Mouse (Mus musculus): ENCODE measurements around the gene Rnf111. TPM values are rescaled to one million over a fixed set of nuclear protein-coding genes. Genes with fewer than 3 reads are reported as not detected.
A peak's percentile ranks its signal among the peaks of the same experiment; 100 is the strongest.
"Not testable (repeated sequence)": the region's sequence is repeated elsewhere in the genome, so short reads cannot be mapped to it uniquely, and the experiment has no call there.

The Rnf111 gene
- 27.7 and 29.2 TPM in 2 replicates for polyA plus RNA-seq (2016; fragmentation: Nextera tagmentation; extraction: Ambion mirVana)

- peak; percentile 94 for DNase-seq (ENCODE audit: extremely low spot score, low spot score)
- Histone ChIP-seq H3K27ac (peak within 1 kb of the TSS; percentile 99), H3K36me3 (replicated peaks) (peaks cover 20% of the 10 kb centered on the region), H3K9me3 (no peaks in the 10 kb centered on the region), H3K4me1 (peaks cover 15% of the 10 kb centered on the region), H3K4me3 (peak within 1 kb of the TSS; percentile 98), H3K27me3 (ENCODE audit: poor library complexity, severe bottlenecking) (no peaks in the 10 kb centered on the region)
- WGBS: under 1% methylated on average over 45 of the region's 45 CpGs
Observed at GRCm38 (mm10) chr9:70503626-70504041, at the start of gene Rnf111. Rnf111 (minus strand) TSS chr9:70503725.

GRCm38 (mm10) chr9:70552233-70552632, 48.7 kb upstream of the Rnf111 start:
- H3K27ac ChIP-seq; H3K4me3 ChIP-seq; H3K27me3 ChIP-seq (ENCODE audit: poor library complexity, severe bottlenecking); DNase-seq (ENCODE audit: extremely low spot score, low spot score); H3K4me1 ChIP-seq: not testable (repeated sequence)
- 92% methylated on average over 2 of the region's 2 CpGs for WGBS
- peaks cover 16% of the 10 kb centered on the region for H3K9me3 ChIP-seq
- peaks cover 80% of the 10 kb centered on the region for H3K36me3 ChIP-seq (replicated peaks)

- H3K4me3 ChIP-seq: no peak overlapping the region
- H3K4me1 ChIP-seq: peaks cover 7% of the 10 kb centered on the region; the same call in 1 of the 2 replicates
- peaks cover 16% of the 10 kb centered on the region for H3K9me3 ChIP-seq
- H3K36me3 ChIP-seq (replicated peaks): peaks cover 75% of the 10 kb centered on the region
- no peak for DNase-seq (ENCODE audit: extremely low spot score, low spot score)
- H3K27ac ChIP-seq: no peak overlapping the region
- WGBS: 96% methylated on average over 1 of the region's 1 CpGs
- H3K27me3 ChIP-seq (ENCODE audit: poor library complexity, severe bottlenecking): no peaks in the 10 kb centered on the region
Observed at GRCm38 (mm10) chr9:70551524-70551923, 48.0 kb upstream of the Rnf111 start.

- peaks cover 59% of the 10 kb centered on the region for H3K36me3 ChIP-seq (replicated peaks)
- WGBS: 89% methylated on average over 4 of the region's 4 CpGs
- H3K27me3 ChIP-seq (ENCODE audit: poor library complexity, severe bottlenecking): no peaks in the 10 kb centered on the region
- H3K9me3 ChIP-seq: peaks cover 10% of the 10 kb centered on the region
- H3K27ac ChIP-seq: no peak overlapping the region
- DNase-seq (ENCODE audit: extremely low spot score, low spot score): no peak
- peaks cover 13% of the 10 kb centered on the region for H3K4me1 ChIP-seq
- no peak overlapping the region for H3K4me3 ChIP-seq
Observed at GRCm38 (mm10) chr9:70548304-70548703, 44.8 kb upstream of the Rnf111 start.

- not testable (repeated sequence) for DNase-seq (ENCODE audit: extremely low spot score, low spot score); H3K27ac ChIP-seq; H3K4me3 ChIP-seq; H3K9me3 ChIP-seq; H3K27me3 ChIP-seq (ENCODE audit: poor library complexity, severe bottlenecking)
- 90% methylated on average over 2 of the region's 3 CpGs for WGBS
- Histone ChIP-seq H3K4me1 (peaks cover 18% of the 10 kb centered on the region), H3K36me3 (replicated peaks) (peaks cover 42% of the 10 kb centered on the region)
Observed at GRCm38 (mm10) chr9:70546576-70546975, 43.1 kb upstream of the Rnf111 start.

- H3K4me3 ChIP-seq: no peak overlapping the region
- 85% methylated on average over 1 of the region's 1 CpGs for WGBS
Observed at GRCm38 (mm10) chr9:70544831-70545230, 41.3 kb upstream of the Rnf111 start.

GRCm38 (mm10) chr9:70543985-70544384, 40.5 kb upstream of the Rnf111 start:
- no peak for DNase-seq (ENCODE audit: extremely low spot score, low spot score)
- no peaks in the 10 kb centered on the region for H3K27me3 ChIP-seq (ENCODE audit: poor library complexity, severe bottlenecking)
- peaks cover 21% of the 10 kb centered on the region for H3K4me1 ChIP-seq
- no peaks in the 10 kb centered on the region for H3K9me3 ChIP-seq
- H3K36me3 ChIP-seq (replicated peaks): peaks cover 25% of the 10 kb centered on the region
- no peak overlapping the region for H3K27ac ChIP-seq
- peak overlapping the region; percentile 89 for H3K4me3 ChIP-seq
- 74% methylated on average over 5 of the region's 5 CpGs for WGBS

More at GRCm38 (mm10) chr9:70544831-70545230, 41.3 kb upstream of the Rnf111 start:
- no peaks in the 10 kb centered on the region for H3K9me3 ChIP-seq
- H3K4me1 ChIP-seq: peaks cover 21% of the 10 kb centered on the region
- DNase-seq (ENCODE audit: extremely low spot score, low spot score): no peak
- no peak overlapping the region for H3K27ac ChIP-seq
- peaks cover 31% of the 10 kb centered on the region for H3K36me3 ChIP-seq (replicated peaks)
- no peaks in the 10 kb centered on the region for H3K27me3 ChIP-seq (ENCODE audit: poor library complexity, severe bottlenecking)

- Histone ChIP-seq H3K36me3 (replicated peaks) (peaks cover 18% of the 10 kb centered on the region), H3K27me3 (ENCODE audit: poor library complexity, severe bottlenecking) (no peaks in the 10 kb centered on the region), H3K4me3 (peak overlapping the region; percentile 89), H3K9me3 (no peaks in the 10 kb centered on the region), H3K27ac (peak overlapping the region; percentile 99), H3K4me1 (peaks cover 21% of the 10 kb centered on the region)
- peak; percentile 66 for DNase-seq (ENCODE audit: extremely low spot score, low spot score)
- WGBS: 2% methylated on average over 64 of the region's 64 CpGs
Observed at GRCm38 (mm10) chr9:70543048-70543880, 39.7 kb upstream of the Rnf111 start.

- peak within 1 kb of the TSS; percentile 99 for H3K27ac ChIP-seq
- H3K27me3 ChIP-seq (ENCODE audit: poor library complexity, severe bottlenecking): no peaks in the 10 kb centered on the region
- DNase-seq (ENCODE audit: extremely low spot score, low spot score): peak; percentile 98
- under 1% methylated on average over 74 of the region's 75 CpGs for WGBS
- peaks cover 21% of the 10 kb centered on the region for H3K4me1 ChIP-seq
- peaks cover 10% of the 10 kb centered on the region for H3K36me3 ChIP-seq (replicated peaks)
- H3K4me3 ChIP-seq: peak within 1 kb of the TSS; percentile 89
- H3K9me3 ChIP-seq: no peaks in the 10 kb centered on the region
Observed at GRCm38 (mm10) chr9:70542305-70543041, 38.9 kb upstream of the Rnf111 start, which contains the start of gene Sltm. Sltm (plus strand) TSS chr9:70542754.

GRCm38 (mm10) chr9:70541584-70541983, 38.1 kb upstream of the Rnf111 start:
- WGBS: 10% methylated on average over 6 of the region's 6 CpGs
- Histone ChIP-seq H3K4me3 (peak overlapping the region; percentile 89), H3K9me3 (no peaks in the 10 kb centered on the region), H3K4me1 (peaks cover 21% of the 10 kb centered on the region), H3K36me3 (replicated peaks) (peaks cover 10% of the 10 kb centered on the region), H3K27ac (peak overlapping the region; percentile 99), H3K27me3 (ENCODE audit: poor library complexity, severe bottlenecking) (no peaks in the 10 kb centered on the region)
- DNase-seq (ENCODE audit: extremely low spot score, low spot score): no peak

GRCm38 (mm10) chr9:70533328-70533727, 29.8 kb upstream of the Rnf111 start:
- DNase-seq (ENCODE audit: extremely low spot score, low spot score): no peak
- H3K9me3 ChIP-seq: no peaks in the 10 kb centered on the region
- no peaks in the 10 kb centered on the region for H3K4me1 ChIP-seq
- H3K27ac ChIP-seq: no peak overlapping the region
- no peak overlapping the region for H3K4me3 ChIP-seq
- H3K36me3 ChIP-seq (replicated peaks): no peaks in the 10 kb centered on the region
- H3K27me3 ChIP-seq (ENCODE audit: poor library complexity, severe bottlenecking): no peaks in the 10 kb centered on the region
- WGBS: 88% methylated on average over 3 of the region's 3 CpGs

- Histone ChIP-seq H3K27ac (no peak overlapping the region), H3K9me3 (no peaks in the 10 kb centered on the region), H3K4me3 (no peak overlapping the region), H3K27me3 (ENCODE audit: poor library complexity, severe bottlenecking) (no peaks in the 10 kb centered on the region), H3K36me3 (replicated peaks) (no peaks in the 10 kb centered on the region), H3K4me1 (no peaks in the 10 kb centered on the region)
- no peak for DNase-seq (ENCODE audit: extremely low spot score, low spot score)
- WGBS: 88% methylated on average over 7 of the region's 7 CpGs
Observed at GRCm38 (mm10) chr9:70524366-70524765, 20.8 kb upstream of the Rnf111 start.

GRCm38 (mm10) chr9:70523813-70524212, 20.3 kb upstream of the Rnf111 start:
- H3K36me3 ChIP-seq (replicated peaks): no peaks in the 10 kb centered on the region
- H3K27ac ChIP-seq: no peak overlapping the region
- H3K9me3 ChIP-seq: no peaks in the 10 kb centered on the region
- no peaks in the 10 kb centered on the region for H3K4me1 ChIP-seq
- no peak for DNase-seq (ENCODE audit: extremely low spot score, low spot score)
- 92% methylated on average over 3 of the region's 3 CpGs for WGBS
- H3K27me3 ChIP-seq (ENCODE audit: poor library complexity, severe bottlenecking): no peaks in the 10 kb centered on the region
- H3K4me3 ChIP-seq: no peak overlapping the region
